Mouse (Mus musculus) frontal cortex, postnatal 10 days (tissue): Measurements from ENCODE around the gene Ripk4.

Experiments
- DNase-seq, 2 experiments: peaks; one replicate each; pipeline ENCODE4 v3.0.0; 2022; ENCODE audit warnings: low spot score in 2 of 2, mixed read lengths in 1 of 2

Ripk4 gene

DNA sequence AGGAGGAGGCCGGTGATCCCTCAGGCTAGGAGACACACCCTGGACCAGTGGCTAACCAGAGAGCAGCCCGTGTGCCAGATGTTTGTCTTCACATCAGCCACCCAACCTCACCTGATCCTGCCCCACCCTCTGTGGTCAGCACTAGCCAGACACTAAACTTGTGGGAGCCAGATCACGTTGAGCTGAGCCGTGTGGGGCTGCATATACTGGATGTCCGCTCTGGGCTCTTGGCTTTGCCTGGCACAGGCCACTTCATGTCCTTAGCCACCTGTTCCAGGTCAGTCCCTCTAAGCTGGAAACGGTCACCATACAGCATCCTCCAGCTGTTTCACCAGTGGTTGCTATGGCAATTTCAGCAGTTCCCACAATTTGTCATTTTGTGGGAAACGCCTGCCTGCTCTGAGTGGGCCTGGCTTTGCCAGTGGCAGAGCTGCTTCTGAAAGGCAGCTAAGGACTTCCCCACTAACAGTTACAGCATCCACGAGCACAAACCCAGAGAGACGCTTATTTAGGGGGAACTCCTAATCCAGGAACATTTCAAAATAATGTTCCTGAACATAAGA lies 28.7 kb downstream of the Ripk4 start:
- no peak for DNase-seq

DNA sequence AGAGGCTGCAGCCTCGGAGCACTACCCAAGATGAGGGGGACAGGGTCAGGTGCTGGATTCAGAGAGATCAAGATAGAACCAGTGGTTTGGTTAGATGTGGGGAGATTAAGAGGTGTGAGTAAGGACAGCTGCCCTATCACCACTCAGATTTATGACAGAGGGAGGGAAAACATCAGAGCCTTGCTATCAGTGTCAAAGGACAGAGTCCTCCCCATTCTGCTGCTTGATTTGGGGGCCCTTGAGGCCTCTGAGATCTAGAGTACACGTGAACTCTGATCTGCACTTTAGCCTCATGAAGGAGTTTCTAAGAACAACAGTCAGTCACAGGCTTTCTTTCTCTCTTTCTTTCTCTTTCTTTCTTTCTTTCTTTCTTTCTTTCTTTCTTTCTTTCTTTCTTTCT lies 30.0 kb downstream of the Ripk4 start:
- DNase-seq, result no peak

DNA sequence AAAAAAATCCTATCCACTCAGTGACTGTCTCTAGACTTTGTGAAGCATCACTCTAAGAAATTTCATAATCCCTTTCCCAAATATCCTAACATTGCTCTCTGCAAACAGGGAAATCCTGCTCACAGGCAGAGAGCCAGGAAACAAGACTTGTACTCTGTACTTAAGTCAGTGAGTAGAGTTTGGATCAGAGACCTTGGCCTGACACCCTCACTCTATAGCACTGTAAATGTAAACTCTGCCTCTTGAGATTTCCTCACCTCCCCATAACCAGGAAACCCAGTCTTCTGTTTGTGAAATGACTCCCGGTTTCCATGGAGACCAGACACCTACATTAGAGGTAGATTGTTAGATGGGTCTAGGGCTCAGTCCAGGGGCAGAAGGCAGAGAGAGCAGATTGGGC lies 33.3 kb downstream of the Ripk4 start:
- DNase-seq, result no peak

DNA sequence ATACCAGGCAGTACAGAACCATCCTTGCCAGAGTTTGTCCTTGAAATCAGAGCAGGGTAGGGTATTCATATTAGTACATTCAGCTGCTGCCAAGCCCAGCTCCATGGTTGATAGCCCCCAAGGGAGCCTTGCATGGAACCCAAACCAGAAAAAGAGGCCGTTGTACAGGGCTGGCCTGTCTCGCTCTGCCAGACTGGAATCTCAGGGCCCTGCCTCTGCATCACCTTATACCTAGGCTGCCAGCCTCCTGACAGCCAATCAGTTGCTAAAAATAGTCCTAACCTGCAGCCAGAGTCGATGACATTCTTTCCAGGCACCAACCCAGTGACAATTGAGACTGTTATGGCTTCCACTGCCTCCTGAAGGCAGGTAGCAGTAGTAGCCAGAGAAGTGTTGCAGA lies 37.2 kb downstream of the Ripk4 start:
- no peak for DNase-seq

DNA sequence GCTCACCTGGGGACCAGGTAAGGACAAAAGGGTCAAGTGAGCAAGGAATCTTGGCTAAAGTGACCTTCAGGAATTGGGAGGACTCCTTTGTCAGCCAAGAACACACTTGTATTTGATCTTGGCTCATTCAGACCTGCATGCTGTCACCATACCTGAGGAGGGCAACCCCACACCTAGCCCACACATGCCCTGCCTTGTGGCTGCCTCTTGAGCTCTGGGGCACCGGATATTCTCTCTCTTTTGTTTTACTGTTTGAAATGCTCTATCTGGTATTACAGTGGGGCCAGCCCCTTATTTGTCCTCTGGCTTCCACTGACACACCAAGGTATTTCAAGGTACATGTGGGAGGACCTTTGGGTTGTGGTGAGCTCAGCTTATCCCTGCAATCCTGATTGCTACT lies 43.5 kb downstream of the Ripk4 start:
- DNase-seq, result no peak

DNA sequence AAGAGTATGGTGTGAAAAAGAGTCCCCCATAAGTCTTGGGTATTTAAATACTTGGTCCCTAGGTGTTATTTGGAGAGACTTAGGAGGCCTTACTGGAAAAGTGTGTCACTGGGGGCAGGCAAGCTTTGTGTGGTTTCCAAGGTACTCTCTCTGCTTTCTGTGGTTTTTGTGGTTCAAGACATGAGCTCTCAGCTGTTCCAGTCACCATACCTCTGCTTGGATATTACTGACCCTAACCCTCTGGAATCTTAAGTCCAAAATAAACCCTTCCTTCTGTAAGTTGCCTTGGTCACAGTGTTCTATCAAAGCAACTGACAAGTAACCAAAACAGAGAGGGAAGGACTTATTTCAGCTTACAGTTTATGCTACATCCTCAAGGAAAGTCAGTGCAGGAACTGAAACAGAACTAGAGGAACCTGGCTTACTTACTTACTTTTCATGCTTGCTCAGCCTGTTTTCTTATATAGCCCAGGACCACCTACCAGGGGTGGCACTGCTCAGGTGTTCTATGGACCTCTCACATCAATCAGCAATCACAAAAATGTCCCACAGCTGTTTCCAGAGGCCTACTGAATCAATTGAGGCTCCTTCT lies 44.1 kb downstream of the Ripk4 start:
- no peak for DNase-seq

DNA sequence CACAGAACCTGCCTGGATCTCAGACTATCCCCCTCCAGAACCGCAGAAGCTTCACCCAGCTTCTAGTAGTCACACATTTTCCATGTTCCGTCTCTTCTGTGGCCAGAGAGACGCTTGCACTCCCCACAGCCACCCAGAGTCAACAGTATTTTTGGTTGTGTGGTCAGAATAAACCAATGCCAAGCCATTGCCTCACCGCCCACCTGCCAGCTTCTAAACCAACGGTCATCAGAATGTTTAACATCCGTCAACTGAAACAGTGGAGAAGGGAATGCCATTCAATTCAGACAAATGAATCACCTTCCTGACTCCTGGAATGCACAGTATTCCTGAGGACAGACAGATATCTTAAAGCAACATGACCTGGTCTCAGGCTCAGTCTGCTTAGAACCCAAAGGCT lies 47.0 kb downstream of the Ripk4 start:
- no peak for DNase-seq

DNA sequence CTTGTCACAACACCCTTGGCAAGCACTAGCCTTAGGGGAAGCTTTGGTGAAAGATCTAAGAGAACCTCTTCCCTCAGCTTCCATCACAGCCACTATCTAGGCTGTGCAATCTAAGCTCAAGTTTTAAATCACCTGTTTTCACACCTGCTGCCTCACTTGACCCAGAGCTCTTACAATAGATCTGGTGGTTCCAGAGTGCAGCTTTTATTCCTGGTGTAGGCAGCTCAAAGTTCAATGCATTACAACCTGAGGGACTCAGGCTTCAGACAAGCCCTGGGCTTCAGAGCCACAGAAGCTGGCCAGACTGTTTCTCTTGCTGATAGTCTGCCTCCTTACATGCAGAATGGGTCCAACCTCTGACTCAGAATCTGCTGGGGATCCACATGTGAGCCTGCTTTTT lies 51.5 kb downstream of the Ripk4 start:
- DNase-seq, result no peak

DNA sequence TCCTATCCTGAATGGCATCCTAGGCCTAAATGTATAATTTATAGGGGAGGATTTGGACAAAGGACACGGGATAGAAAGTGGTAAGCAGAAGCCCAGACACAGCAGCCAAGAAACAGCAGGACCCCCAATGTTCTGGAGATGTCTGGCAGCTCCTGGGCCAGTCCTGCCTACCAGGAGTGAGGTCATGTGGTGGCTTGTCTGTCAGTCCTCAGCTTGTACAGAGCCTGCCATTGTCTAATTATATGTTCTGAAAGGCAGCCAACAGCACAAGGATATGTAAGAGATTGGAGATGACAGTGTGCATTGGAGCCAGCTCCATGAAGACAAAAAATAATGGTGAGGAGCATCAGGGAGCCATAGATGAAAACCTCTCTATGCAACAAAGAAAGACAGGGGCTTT lies 61.7 kb downstream of the Ripk4 start:
- DNase-seq, result no peak

DNA sequence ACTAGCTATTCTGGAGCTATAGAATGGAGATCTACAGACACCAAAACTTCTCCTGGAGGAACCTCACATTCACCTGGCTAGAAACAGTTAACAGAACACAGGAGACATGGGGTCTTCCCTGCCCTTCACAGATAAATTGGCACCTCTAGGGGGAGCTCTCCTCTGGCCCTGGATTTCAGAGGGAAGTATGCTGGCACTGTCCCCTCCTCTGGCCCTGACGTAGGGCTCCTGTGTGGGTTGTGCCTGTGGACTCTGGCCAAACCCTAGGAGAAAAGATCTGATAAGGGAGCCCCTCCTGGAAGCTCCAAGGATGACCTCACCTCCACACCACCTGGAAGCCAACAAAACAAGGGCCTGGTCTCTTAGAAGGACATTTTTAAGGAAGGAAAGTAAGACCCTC lies 65.8 kb downstream of the Ripk4 start:
- no peak for DNase-seq

DNA sequence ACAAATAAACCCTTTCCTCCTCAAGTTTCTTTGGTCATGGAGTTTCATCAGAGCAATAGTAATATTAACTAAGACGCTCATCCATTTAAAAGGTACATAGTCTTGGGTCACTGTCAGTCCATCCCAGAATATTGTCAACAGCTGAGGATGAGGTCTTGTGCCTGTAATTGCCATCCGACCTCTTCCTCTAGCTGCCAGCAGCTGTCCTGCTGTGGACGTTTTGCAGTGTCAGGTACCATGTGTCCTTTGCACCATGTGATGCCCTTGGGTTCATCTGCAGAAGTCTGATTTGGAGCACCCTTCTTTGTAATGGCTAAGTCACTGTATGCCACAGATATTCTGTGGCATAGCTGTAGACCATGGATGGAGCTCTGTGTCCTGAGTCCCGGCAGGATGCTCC lies 67.9 kb downstream of the Ripk4 start:
- no peak for DNase-seq
